Mouse (Mus musculus): ENCODE measurements around the gene Slc8b1. TPM values are rescaled to one million over a fixed set of nuclear protein-coding genes. Genes with fewer than 3 reads are reported as not detected.

The Slc8b1 gene
- total and polyA plus RNA-seq, 3 experiments: 2.7 to 5.9 TPM; not detected in 1

GRCm38 (mm10) chr5:120555871-120556270 is 44.9 kb downstream of the Slc8b1 start:
- no peak for DNase-seq (ENCODE audit: low read depth, low spot score)
- Histone ChIP-seq H3K27me3 (ENCODE audit: control insufficient read depth in 1 of 2, insufficient read depth in 2 of 2, low read length in 2 of 2) (no peaks in the 10 kb centered on the region), H3K9ac (ENCODE audit: control insufficient read depth, low read depth, low read length, poor library complexity, severe bottlenecking) (no peak overlapping the region), H3K36me3 (ENCODE audit: control insufficient read depth in 1 of 2, insufficient read depth in 2 of 2, low read length in 2 of 2) (no peaks in the 10 kb centered on the region; a peak in 1 of 4 replicates), H3K79me2 (ENCODE audit: control insufficient read depth, insufficient read depth, low read length, poor library complexity) (no peaks in the 10 kb centered on the region), H3K4me3 (ENCODE audit: control insufficient read depth in 1 of 2, insufficient read depth in 1 of 2, low read depth in 2 of 2, low read length in 2 of 2) (no peak overlapping the region), H3K4me1 (ENCODE audit: control insufficient read depth in 1 of 2, insufficient read depth in 2 of 2, low read length in 2 of 2) (no peaks in the 10 kb centered on the region), H3K9me3 (replicated peaks; ENCODE audit: insufficient read depth, low read length) (no peaks in the 10 kb centered on the region), H3K27ac (ENCODE audit: control insufficient read depth, low read depth, low read length) (no peak overlapping the region)
- TF ChIP-seq ZC3H11A (IDR thresholded peaks at IDR 0.05; ENCODE audit: low read depth, low read length) (no peak), TBP (IDR thresholded peaks at IDR 0.05; ENCODE audit: low read depth, low read length) (no peak), TCF12 (IDR thresholded peaks at IDR 0.05; ENCODE audit: low read depth, low read length) (no peak), MYC (IDR thresholded peaks at IDR 0.05; ENCODE audit: low read depth, low read length) (no peak), TAL1 (IDR thresholded peaks at IDR 0.05; ENCODE audit: low read length) (no peak), UBTF (IDR thresholded peaks at IDR 0.05; ENCODE audit: borderline replicate concordance, insufficient read depth, low read depth, low read length) (no peak), ETS1 (IDR thresholded peaks at IDR 0.05; ENCODE audit: low read depth, low read length) (no peak), SIN3A (IDR thresholded peaks at IDR 0.05; ENCODE audit: low read length) (no peak), E2F4 (IDR thresholded peaks at IDR 0.05; ENCODE audit: borderline replicate concordance, low read depth, low read length) (no peak), NELFE (IDR thresholded peaks at IDR 0.05; ENCODE audit: low read depth, low read length) (no peak), RCOR1 (IDR thresholded peaks at IDR 0.05; ENCODE audit: low read depth, low read length) (no peak), CHD1 (IDR thresholded peaks at IDR 0.05; ENCODE audit: low read depth, low read length) (no peak), HCFC1 (IDR thresholded peaks at IDR 0.05; ENCODE audit: low read depth, low read length) (no peak)

DNA sequence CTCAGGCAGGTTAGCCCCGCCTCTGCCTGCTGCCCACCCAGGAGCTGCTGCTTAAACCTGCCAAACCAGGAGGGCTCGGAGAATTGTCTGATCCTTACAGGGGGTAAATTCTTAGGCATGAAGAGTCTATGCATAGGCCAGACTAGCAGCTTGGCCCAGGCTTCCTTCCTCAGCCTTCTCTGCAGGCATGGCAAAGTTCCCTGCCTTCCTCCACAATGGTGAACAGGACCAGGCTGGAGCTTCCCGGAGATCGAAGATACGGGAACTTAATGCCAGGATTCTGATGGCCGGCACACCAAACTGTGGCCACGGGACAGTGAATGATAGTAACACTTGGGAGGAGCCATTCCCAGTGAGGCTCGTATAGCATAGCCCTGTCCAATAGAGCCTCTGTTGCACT is 47.1 kb downstream of the Slc8b1 start:
- no peaks in the 10 kb centered on the region for H3K4me1 ChIP-seq (ENCODE audit: control insufficient read depth in 1 of 2, insufficient read depth in 2 of 2, low read length in 2 of 2)
- no peak overlapping the region for H3K27ac ChIP-seq (ENCODE audit: control insufficient read depth, low read depth, low read length)
- H3K4me3 ChIP-seq (ENCODE audit: control insufficient read depth in 1 of 2, insufficient read depth in 1 of 2, low read depth in 2 of 2, low read length in 2 of 2): no peak overlapping the region
- no peaks in the 10 kb centered on the region for H3K9me3 ChIP-seq (replicated peaks; ENCODE audit: insufficient read depth, low read length)
- no peaks in the 10 kb centered on the region for H3K27me3 ChIP-seq (ENCODE audit: control insufficient read depth in 1 of 2, insufficient read depth in 2 of 2, low read length in 2 of 2)
- TF ChIP-seq POLR2AphosphoS5 (IDR thresholded peaks at IDR 0.05; ENCODE audit: borderline replicate concordance, low read depth, low read length) (no peak), MXI1 (IDR thresholded peaks at IDR 0.05; ENCODE audit: low read depth, low read length) (no peak), EP300 (IDR thresholded peaks at IDR 0.05; ENCODE audit: low read depth in 1 of 2, low read length in 2 of 2) (no peak), MYC (IDR thresholded peaks at IDR 0.05; ENCODE audit: low read depth, low read length) (no peak), ZMIZ1 (IDR thresholded peaks at IDR 0.05; ENCODE audit: low read depth, low read length) (no peak), ELF1 (IDR thresholded peaks at IDR 0.05; ENCODE audit: low read depth, low read length) (no peak), MYB (IDR thresholded peaks at IDR 0.05; ENCODE audit: low read depth, low read length) (no peak), USF2 (IDR thresholded peaks at IDR 0.05; ENCODE audit: borderline replicate concordance in 1 of 2, insufficient read depth in 1 of 2, low read depth in 1 of 2, low read length in 2 of 2) (no peak), JUND (IDR thresholded peaks at IDR 0.05; ENCODE audit: low read depth, low read length) (no peak), MAZ (IDR thresholded peaks at IDR 0.05; ENCODE audit: low read depth, low read length) (no peak), POLR2A (IDR thresholded peaks at IDR 0.05; ENCODE audit: control insufficient read depth in 1 of 2, insufficient read depth in 1 of 2, low read depth in 1 of 2, low read length in 2 of 2, poor library complexity in 1 of 2) (no peak), RCOR1 (IDR thresholded peaks at IDR 0.05; ENCODE audit: low read depth, low read length) (no peak), SIN3A (IDR thresholded peaks at IDR 0.05; ENCODE audit: low read length) (no peak), ZC3H11A (IDR thresholded peaks at IDR 0.05; ENCODE audit: low read depth, low read length) (no peak), TBP (IDR thresholded peaks at IDR 0.05; ENCODE audit: low read depth, low read length) (no peak), CHD2 (IDR thresholded peaks at IDR 0.05; ENCODE audit: low read length) (no peak), HCFC1 (IDR thresholded peaks at IDR 0.05; ENCODE audit: low read depth, low read length) (no peak), BHLHE40 (IDR thresholded peaks at IDR 0.05; ENCODE audit: borderline replicate concordance, low read depth, low read length) (no peak), NELFE (IDR thresholded peaks at IDR 0.05; ENCODE audit: low read depth, low read length) (no peak), KAT2A (conservative IDR thresholded peaks at IDR 0.05; ENCODE audit: low read depth, low read length) (no peak)
- H3K79me2 ChIP-seq (ENCODE audit: control insufficient read depth, insufficient read depth, low read length, poor library complexity): no peaks in the 10 kb centered on the region
- DNase-seq (ENCODE audit: low read depth, low spot score): no peak
- H3K36me3 ChIP-seq (ENCODE audit: control insufficient read depth in 1 of 2, insufficient read depth in 2 of 2, low read length in 2 of 2): no peaks in the 10 kb centered on the region; a peak in 1 of 4 replicates
- H3K9ac ChIP-seq (ENCODE audit: control insufficient read depth, low read depth, low read length, poor library complexity, severe bottlenecking): no peak overlapping the region
